Comparison of ENCODE assay signal across 22 mouse cellular contexts in genomic region chr3:154913641-154914040, GRCm38 (mm10).
"Had no signal": no experiment of that assay in that cellular context is flagged by ENCODE, and none has a peak within 500 bp of the region (broad histone marks: within the 10 kb centered on the region; RNA-seq: fewer than 3 reads in every experiment).

No protein-coding gene starts in this region.

- H3K36me3 ChIP-seq: limb, embryonic 10.5 days; limb, embryonic 13.5 days; liver, embryonic 12.5 days; liver, embryonic 15.5 days; midbrain, embryonic 12.5 days; neural tube, embryonic 13.5 days had no signal

- H3K9me3 ChIP-seq: limb, embryonic 10.5 days; limb, embryonic 13.5 days; liver, embryonic 12.5 days; liver, embryonic 15.5 days; midbrain, embryonic 12.5 days; neural tube, embryonic 13.5 days had no signal

- H3K4me3 ChIP-seq: left cerebral cortex, adult 2 months; limb, embryonic 10.5 days; limb, embryonic 13.5 days; liver, embryonic 12.5 days; liver, embryonic 15.5 days; midbrain, embryonic 12.5 days; myocyte; neural tube, embryonic 13.5 days had no signal

- H3K4me2 ChIP-seq: limb, embryonic 13.5 days; liver, embryonic 12.5 days; liver, embryonic 15.5 days; midbrain, embryonic 12.5 days; neural tube, embryonic 13.5 days had no signal

- H3K4me1 ChIP-seq: limb, embryonic 13.5 days; liver, embryonic 12.5 days; liver, embryonic 15.5 days; midbrain, embryonic 12.5 days; neural tube, embryonic 13.5 days had no signal

- H3K27me3 ChIP-seq: limb, embryonic 13.5 days; liver, embryonic 12.5 days; liver, embryonic 15.5 days; midbrain, embryonic 12.5 days; neural tube, embryonic 13.5 days had no signal

- DNase-seq: kidney, adult 2 months; kidney, postnatal 25 days; layer of hippocampus, postnatal 36 days; liver; lung, adult 18-20 months; right cerebral cortex, adult 18-20 months; right cerebral cortex, postnatal 14 days; right cerebral cortex, postnatal 4 days; thymus, adult 2 months; thymus, postnatal 14 days; thymus, postnatal 4 days had no signal

- ATAC-seq: liver, embryonic 12.5 days had no signal

- H3K9ac ChIP-seq: limb, embryonic 13.5 days; liver, embryonic 12.5 days; liver, embryonic 15.5 days; midbrain, embryonic 12.5 days; neural tube, embryonic 13.5 days had no signal

- H3K27ac ChIP-seq: kidney, postnatal 0 days; left cerebral cortex, adult 2 months; limb, embryonic 10.5 days; limb, embryonic 13.5 days; liver, embryonic 12.5 days; liver, embryonic 15.5 days; macrophage; midbrain, embryonic 12.5 days; neural tube, embryonic 13.5 days; stomach, postnatal 0 days had no signal
